Mouse (Mus musculus) CD8-positive naive resting alpha-beta T cell, adult 2 months (primary cell): ENCODE results near the gene Scgb1b10.
"Not testable (repeated sequence)": the region's sequence is repeated elsewhere in the genome, so short reads cannot be mapped to it uniquely, and the experiment has no call there.

Experiments used
- DNase-seq, 2 experiments: peaks; one replicate each; pipeline ENCODE4 v3.0.0; 2022; ENCODE audit warnings: low read depth in 2 of 2, low spot score in 2 of 2

The Scgb1b10 gene

DNA sequence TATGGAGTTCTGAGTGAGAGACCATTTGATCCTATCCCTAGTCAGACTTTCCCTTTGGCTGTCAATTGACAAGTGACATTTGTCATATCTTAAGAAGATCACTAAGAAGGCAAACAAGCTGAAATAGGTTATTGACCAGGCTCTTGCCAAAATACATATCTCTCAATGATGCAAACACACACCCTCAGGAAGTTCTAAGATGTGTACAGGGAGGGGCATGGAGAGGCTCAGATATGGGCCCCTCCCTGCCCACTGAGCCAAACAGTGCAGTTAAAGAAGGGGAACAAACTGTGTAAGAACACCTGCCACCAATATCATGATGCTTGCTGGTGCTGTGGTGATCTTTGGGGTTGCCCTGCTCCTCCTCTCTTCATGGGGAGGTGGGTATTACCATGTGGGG, at the start of gene Scgb1b10:
TSS of gene Scgb1b10 (plus strand) at position 301 of the 400 bp plus-strand sequence.
- DNase-seq: not testable (repeated sequence)
